Mouse (Mus musculus) cerebellum, postnatal 4 days (tissue): ENCODE measurements at regions not wholly inside any gene's neighbourhood (a gene's known extent, or its start where the extent isn't known, plus 50 kb on each side); places are given as distances from the start of the nearest gene placed in this dataset.
"Not testable (repeated sequence)": the region's sequence is repeated elsewhere in the genome, so short reads cannot be mapped to it uniquely, and the experiment has no call there.

Experiments used
- DNase-seq, 2 experiments: peaks; one replicate each; pipeline ENCODE4 v3.0.0; 2022; ENCODE audit warnings: low spot score in 2 of 2, mixed read lengths in 1 of 2

DNA sequence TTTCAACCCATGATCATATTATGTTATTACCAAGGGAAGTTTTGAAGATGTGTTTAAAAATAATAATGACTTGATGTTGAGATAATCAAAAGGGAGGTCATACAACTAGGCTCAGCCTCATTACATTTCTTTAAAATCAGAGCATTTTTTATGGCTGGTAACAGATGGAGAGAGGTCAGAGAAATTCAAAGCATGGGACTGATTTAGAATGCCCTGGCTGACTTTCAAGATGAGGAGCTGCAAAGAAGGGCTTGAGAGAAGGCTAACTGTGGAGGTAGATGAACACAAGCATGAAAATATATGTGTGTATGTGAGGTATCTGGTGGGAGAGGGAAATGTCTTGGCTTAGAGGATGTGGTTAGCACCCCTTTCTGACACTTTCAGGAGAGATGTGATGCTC lies 502.6 kb upstream of the Gdi2 start:
- DNase-seq = not testable (repeated sequence)

DNA sequence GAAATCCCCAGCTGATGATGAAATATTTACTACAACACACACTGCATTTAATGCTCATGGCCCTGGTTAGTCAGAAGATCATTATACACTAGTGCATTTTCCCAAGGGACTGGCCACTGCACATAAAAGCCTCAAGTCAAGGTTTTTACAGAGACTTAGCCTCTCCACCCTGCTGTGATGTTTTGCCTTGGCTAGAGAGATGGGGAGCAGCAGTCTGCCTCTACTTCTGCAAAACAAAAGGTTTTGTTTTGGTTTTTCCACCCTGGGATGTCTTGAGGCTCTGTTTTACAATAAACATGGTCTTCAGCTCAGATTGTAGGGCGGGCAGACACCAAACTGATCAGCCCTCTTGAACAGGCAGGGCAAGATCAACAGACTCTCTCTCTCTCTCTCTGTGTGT lies 500.9 kb upstream of the Gdi2 start:
- peak in 1 of 2 experiments; percentile 19 for DNase-seq

DNA sequence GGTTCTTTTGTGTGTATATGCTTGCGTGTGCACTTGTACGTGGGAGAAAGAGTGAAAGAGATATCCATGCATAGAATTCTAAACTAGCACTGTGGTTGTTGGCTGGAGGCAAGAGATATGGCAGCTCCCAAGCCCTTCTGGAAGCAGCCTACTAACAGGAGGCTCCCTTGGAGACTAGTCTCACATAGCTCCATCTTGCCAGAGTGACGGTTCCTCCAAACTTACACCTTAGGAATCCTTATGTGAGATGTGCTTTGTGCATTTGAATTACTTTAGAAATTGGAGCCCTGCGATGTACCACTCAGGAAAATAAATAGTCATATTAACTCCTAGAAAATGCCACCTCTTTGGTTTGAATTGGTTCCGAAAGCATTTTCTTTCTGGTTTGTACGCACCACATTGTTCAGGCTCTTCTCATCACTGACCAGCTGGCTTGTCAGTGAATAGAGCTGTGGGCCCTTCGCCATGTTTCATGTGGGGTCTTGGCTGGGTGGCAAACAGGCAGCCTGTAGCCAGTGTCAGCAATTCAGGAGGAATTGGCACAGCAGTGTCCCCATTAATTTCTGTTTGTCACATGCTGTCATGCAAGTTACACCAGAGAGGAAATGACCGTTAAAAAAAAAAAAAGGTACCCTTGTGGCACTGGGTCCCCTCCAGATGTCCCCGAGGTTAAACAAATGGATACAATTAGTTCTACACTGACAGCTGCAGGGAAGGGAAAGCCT lies 491.3 kb upstream of the Gdi2 start:
- peak in 1 of 2 experiments; percentile 4 for DNase-seq

DNA sequence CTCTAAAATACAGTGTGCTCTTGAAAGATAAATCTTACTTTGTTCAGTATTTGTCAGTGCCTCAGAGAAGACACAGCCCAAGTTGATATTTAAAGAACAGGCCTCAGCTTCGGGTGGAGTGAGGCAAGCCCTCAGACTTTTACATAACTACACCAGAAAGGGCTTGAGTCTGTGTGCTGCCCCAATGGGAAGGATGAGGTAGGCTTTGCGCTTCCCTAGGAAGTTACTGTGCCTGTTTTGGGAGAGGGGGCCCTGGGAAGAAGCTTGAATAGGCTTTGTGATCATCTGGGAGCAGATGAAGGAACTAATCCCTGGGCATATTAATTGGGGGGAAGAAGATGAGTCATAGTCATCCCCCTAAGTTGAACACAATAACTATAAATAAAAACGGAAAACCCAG lies 454.4 kb upstream of the Gdi2 start:
- not testable (repeated sequence) for DNase-seq

DNA sequence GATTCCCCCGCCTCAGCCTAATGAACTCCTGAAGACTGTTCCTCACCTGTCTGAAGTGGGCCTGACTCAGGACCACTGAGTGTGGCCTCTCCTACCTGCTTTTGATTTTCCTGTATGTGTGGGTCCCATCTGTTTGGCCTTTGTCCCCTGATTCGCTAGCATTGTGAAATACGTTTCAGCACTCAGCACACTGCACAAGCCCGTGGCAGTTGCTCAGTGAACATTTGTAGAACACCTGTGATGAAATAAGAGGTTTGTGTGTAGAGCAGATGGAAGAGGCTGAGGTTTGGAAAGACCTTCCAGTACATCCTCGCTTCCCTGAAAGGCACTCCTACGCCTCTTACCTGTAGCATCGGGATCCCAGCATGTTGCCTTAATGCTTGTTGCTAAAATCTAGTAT lies 447.9 kb upstream of the Gdi2 start:
- not testable (repeated sequence) for DNase-seq

DNA sequence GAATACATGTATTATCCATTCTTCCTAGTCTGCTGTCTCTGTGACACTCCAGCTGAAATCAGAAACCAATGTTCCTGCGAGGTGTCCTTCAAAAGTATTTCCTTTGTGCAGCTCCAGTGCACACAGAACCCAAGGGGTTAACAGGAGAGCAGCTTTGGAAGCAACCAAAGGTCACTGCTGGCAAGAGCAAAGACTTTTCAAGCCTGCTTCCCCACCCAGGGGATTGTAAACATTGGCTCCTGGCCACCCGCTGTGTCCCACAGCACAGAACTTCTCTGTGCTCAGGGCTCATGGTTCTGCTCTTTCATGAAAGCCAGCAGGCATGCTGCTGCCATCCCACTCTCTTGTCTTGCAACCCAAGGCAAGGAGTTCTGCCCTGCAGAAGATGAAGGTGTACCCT lies 431.3 kb upstream of the Gdi2 start:
- DNase-seq = not testable (repeated sequence)

DNA sequence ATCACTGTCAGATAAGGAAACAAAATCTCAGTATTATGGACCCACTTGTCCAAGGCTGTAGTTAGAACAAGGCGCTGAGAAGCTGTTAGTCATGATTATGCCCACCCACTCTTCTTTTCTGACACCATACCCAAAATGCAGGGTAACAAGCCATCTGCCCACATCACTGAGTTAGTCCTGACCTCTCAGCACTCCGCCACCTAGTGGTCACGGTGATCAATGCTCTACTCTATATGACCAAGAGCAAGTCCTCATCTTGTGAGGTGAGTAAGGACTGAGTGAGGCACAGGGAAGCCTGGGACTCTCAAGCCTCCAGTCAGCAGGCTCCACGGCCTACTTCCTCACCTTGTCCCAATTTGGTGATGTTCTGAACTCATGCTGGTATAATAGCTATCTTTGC lies 409.7 kb upstream of the Gdi2 start:
- not testable (repeated sequence) for DNase-seq

DNA sequence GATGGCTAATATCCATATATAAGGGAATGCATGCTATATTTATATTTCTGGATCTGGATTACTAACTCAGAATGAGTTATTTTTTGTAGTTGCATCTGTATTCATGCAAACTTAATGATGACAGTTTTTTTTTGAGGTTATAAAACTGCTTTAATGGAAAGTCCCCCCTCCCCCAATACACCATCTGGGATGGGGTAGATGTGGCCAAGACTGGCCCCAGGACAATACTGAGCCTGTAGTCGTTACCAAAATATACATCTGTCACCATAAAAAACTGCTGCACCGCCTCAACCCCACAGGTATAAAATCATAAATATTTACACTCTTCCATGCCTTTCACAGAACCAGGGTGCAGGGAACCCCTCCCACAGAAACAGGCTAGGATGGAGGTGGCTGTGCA lies 400.6 kb upstream of the Gdi2 start:
- DNase-seq = not testable (repeated sequence)

DNA sequence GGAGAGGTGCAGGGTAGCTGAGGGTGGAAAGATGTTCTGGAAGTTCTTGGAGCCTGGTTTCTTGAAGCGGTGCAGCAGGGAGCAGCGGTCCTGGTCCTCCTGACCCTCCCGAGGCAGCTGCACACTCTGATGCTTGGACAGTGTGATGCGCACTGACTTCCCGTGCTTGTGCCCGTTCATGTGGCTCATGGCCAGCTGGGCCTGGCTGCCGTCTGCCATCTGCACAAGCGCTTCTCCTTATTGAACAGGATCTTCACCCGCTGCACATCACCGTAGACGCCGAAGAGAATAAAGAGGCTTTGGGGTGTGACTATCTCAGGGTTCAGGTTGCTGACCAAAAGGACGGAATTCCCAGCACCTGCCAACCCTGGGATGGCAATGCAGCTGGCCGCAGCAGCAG lies 399.2 kb upstream of the Gdi2 start:
- peak in 1 of 2 experiments; percentile 29 for DNase-seq

DNA sequence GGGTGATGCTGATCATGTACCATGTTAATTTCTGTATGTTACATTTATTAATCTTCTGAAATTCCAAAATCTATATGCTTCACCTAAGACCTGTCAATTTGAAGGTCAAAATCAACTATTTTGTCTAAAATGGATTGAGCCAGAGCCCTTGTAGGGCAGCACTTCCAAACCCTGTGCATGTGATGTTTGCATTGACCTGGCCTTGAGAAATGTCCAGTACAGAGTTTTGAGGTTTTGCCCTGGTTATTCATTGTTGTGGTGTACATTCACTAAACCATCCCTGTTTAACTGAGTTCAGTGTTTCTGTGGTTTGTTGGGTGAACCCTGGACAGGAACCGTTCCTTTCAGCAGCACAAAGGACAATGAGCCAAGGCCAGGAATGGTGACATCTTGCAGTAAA lies 392.4 kb upstream of the Gdi2 start:
- DNase-seq = not testable (repeated sequence)
